15 mouse cellular contexts compared by ENCODE assay signal in the genomic region with DNA sequence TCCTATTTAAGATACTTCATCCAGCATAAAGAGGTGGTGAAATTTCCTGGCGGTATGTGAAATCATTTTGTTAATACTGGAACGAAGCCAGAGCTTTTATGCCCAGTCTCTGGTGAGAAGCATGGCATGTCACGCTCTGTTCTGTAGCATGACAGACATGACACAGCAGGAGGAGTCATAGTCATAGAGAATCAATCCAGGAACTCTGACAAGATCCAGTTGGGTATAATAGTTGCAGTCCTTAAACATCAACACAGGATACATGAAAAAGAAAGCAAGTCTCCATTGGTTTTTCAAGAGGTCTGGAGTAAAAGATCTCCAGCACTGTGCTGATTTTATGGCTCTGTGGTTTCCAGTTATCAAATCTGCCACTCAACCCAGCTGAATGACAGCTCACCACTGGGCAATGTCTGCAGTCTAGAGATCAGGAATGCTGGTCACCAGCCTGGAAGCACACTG.
DNase-seq lines count a peak whose midpoint lies in the region; ATAC-seq and TF ChIP-seq lines count a peak whose summit lies in the region.
"Had no signal": no experiment of that assay in that cellular context is flagged by ENCODE, and none has a peak within 500 bp of the region (broad histone marks: within the 10 kb centered on the region; RNA-seq: fewer than 3 reads in every experiment).

No protein-coding gene starts in this region.

- H3K36me3 ChIP-seq in hindbrain, postnatal 0 days (ENCODE audit: insufficient read depth, low read length) = no peaks in the 10 kb centered on the region
- H3K36me3 ChIP-seq: G1E; liver, embryonic 12.5 days had no signal

- H3K4me1 ChIP-seq in hindbrain, postnatal 0 days (ENCODE audit: insufficient read depth, low read length) = no peaks in the 10 kb centered on the region
- H3K4me1 ChIP-seq: liver, embryonic 12.5 days had no signal

- no peak overlapping the region for H3K27ac ChIP-seq in hindbrain, postnatal 0 days
- H3K27ac ChIP-seq: left cerebral cortex, adult 2 months; liver, embryonic 12.5 days; macrophage had no signal

- no peak overlapping the region for H3K9ac ChIP-seq in hindbrain, postnatal 0 days (replicated peaks; ENCODE audit: low read length)
- H3K9ac ChIP-seq: liver, embryonic 12.5 days had no signal

- no peak overlapping the region for H3K4me3 ChIP-seq in hindbrain, postnatal 0 days (ENCODE audit: low read length)
- H3K4me3 ChIP-seq: left cerebral cortex, adult 2 months; liver, embryonic 12.5 days had no signal

- ATAC-seq in hindbrain, postnatal 0 days = peak; percentile 86
- no peak for ATAC-seq in inflammation-experienced regulatory T-cells, adult 6 months
- ATAC-seq: liver, embryonic 12.5 days had no signal

- WGBS in hindbrain, postnatal 0 days = 28% methylated on average over 3 of the region's 3 CpGs

- no peaks in the 10 kb centered on the region for H3K27me3 ChIP-seq in hindbrain, postnatal 0 days (ENCODE audit: insufficient read depth, low read length)
- H3K27me3 ChIP-seq: liver, embryonic 12.5 days had no signal

- H3K4me2 ChIP-seq in hindbrain, postnatal 0 days (ENCODE audit: low read depth, low read length) = no peak overlapping the region
- H3K4me2 ChIP-seq: liver, embryonic 12.5 days had no signal

- peak; percentile 16 to 62 for DNase-seq in cerebellum, postnatal 14 days
- no peak for DNase-seq in cerebellum, adult 8-10 months
- DNase-seq in 3134 (ENCODE audit: extremely low read depth, insufficient read length, low spot score) = peak; percentile 28
- DNase-seq in fat pad, adult 2 months (ENCODE audit: extremely low read depth, low read depth, low spot score) = peak; percentile 31
- peak; percentile 70 for DNase-seq in hindbrain, postnatal 0 days (ENCODE audit: low spot score)
- no peak for DNase-seq in urinary bladder, postnatal 25 days (ENCODE audit: low spot score)
- DNase-seq in spleen, adult 18-20 months = no peak
- DNase-seq: heart, adult 18-20 months; kidney, postnatal 14 days; thymus, postnatal 25 days had no signal

- H3K9me3 ChIP-seq in hindbrain, postnatal 0 days (ENCODE audit: low read length) = no peaks in the 10 kb centered on the region
- H3K9me3 ChIP-seq: G1E; liver, embryonic 12.5 days had no signal

- TF ChIP-seq CTCF in hindbrain, postnatal 0 days (IDR thresholded peaks at IDR 0.05; ENCODE audit: low read depth) = no peak

Comparison
In these comparisons a context has a peak if more than half of its experiments do, and no peak if none do; other contexts are left out.
1. DNase-seq: peak in cerebellum, postnatal 14 days (2 of 2), 3134 (single experiment), fat pad, adult 2 months (single experiment) and hindbrain, postnatal 0 days (single experiment); none in cerebellum, adult 8-10 months (single experiment), urinary bladder, postnatal 25 days (single experiment) and spleen, adult 18-20 months (0 of 2).